Mouse (Mus musculus): Measurements from ENCODE around the gene Slc25a39. TPM values are rescaled to one million over a fixed set of nuclear protein-coding genes. Genes with fewer than 3 reads are reported as not detected.

Gene Slc25a39
- polyA plus RNA-seq, 1 experiment from 2014 or later: 144 TPM

DNA sequence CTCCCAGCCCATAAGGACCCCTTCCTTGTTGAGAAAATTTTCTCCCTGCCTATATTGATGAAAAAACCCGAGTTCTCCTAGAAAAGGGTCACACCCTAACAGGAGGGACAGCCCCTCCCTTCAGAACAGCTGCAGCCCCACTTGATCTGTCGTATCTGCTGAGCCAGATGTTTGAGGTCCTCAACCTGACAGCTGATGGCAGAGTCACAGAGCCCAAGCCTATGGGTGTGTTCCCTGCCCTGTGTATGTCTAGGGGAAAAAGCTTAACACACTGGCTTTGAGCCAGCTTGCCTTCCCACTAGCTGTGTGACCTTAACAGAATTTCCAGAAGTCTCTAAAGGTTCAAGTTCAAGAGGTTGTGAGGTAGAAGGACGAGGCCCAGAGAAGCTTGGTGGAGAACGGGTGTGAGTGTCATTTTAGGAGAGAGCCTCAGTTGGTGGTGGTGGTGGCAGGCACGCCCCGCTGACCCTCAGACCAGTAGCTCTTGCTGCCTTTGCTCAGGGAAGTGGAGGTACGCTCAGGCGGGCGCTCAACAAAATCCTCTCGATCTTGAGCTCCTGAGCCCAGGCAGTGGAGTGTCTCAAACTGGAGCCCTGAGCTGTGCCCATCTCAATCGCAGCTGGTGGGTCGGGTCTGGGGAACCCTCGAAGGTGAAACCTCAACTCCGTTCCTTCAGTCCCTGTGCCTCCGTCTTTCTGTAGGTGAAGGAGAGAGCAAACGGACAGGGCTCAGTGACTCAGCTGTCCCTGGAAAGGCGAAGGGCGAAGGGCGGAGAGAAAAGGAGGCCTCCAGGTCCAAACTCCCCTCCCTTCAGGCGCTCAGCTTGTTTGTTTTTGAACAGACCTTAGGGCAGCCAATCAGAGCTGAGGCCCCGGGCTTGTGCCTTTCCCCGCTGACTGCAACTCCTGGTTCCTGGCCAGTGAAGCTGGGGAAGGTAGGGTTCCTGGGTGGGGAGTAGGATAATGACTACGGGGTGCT lies 32.3 kb downstream of the Slc25a39 start:
- Histone ChIP-seq H3K27ac (replicated peaks; ENCODE audit: low read depth, low read length) (no peak overlapping the region), H3K36me3 (ENCODE audit: control insufficient read depth, insufficient read depth, low read length) (no peaks in the 10 kb centered on the region), H3K4me3 (replicated peaks; ENCODE audit: low read depth, low read length) (no peak overlapping the region), H3K4me2 (ENCODE audit: low read length) (peak overlapping the region; percentile 41), H3K4me1 (ENCODE audit: control insufficient read depth, insufficient read depth, low read length) (peaks cover 12% of the 10 kb centered on the region; the same call in 1 of the 2 replicates), H3K9me3 (ENCODE audit: control insufficient read depth, low read length) (no peaks in the 10 kb centered on the region), H3K9ac (replicated peaks; ENCODE audit: low read length) (no peak overlapping the region), H3K27me3 (ENCODE audit: control insufficient read depth, insufficient read depth, low read length) (no peaks in the 10 kb centered on the region)
- WGBS: 5% methylated on average over 23 of the region's 23 CpGs
- DNase-seq (peak; percentile 40), ATAC-seq (ENCODE audit: low FRiP score, low TSS enrichment) (no peak)

DNA sequence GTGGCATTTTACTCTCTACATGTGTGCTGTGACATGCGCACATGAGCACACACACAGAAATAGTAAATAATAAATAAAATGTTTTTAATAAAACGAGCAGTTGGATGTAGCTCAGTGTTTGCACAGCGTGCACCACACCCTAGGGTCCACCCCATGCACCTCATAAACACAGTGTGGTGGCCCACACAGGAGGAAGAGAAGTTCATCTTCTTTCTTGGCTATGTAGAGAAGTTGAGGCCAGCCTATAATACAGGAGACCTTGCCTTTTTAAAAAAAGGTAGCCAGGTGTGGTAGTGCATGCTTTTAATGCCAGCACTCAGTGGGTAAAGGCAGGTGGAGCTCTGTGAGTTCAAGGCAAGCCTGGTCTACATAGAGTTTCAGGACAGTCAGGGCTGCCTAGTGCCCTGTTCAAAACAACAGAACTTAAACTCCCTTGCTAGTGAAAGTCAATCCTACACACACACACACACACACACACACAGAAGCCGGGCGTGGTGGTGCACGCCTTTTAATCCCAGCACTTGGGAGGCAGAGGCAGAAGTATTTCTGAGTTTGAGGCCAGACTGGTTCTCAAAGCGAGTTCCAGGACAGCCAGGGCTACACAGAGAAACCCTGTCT lies 33.5 kb downstream of the Slc25a39 start:
- Histone ChIP-seq H3K27me3 (ENCODE audit: control insufficient read depth, insufficient read depth, low read length) (no peaks in the 10 kb centered on the region), H3K4me2 (ENCODE audit: low read length) (no peak overlapping the region), H3K36me3 (ENCODE audit: control insufficient read depth, insufficient read depth, low read length) (no peaks in the 10 kb centered on the region), H3K27ac (replicated peaks; ENCODE audit: low read depth, low read length) (no peak overlapping the region), H3K4me1 (ENCODE audit: control insufficient read depth, insufficient read depth, low read length) (peaks cover 12% of the 10 kb centered on the region; the same call in 1 of the 2 replicates), H3K9ac (replicated peaks; ENCODE audit: low read length) (no peak overlapping the region), H3K4me3 (replicated peaks; ENCODE audit: low read depth, low read length) (no peak overlapping the region), H3K9me3 (ENCODE audit: control insufficient read depth, low read length) (no peaks in the 10 kb centered on the region)
- WGBS: 79% methylated on average over 7 of the region's 7 CpGs
- ATAC-seq (ENCODE audit: low FRiP score, low TSS enrichment): no peak
- no peak for DNase-seq

DNA sequence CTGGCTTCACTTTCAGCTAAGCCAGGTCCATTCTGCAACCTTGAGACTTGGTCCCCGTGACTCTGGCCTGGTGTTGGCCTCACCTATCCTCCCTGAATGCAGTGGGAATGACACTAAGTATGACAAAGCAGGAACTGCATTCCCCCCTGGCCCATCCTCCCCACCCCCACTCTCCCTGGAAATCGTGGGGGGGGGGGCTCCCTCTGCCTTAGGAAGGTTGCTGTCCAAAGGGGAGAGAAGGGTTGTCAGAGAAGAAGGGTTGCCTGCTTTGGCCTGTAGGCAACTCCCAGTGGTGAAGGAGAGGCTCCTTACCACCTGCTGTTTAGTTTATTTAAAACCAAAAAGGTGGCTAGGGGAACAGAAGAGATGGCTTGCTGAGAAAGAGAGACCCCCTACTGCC lies 34.1 kb downstream of the Slc25a39 start:
- Histone ChIP-seq H3K9ac (replicated peaks; ENCODE audit: low read length) (no peak overlapping the region), H3K4me1 (ENCODE audit: control insufficient read depth, insufficient read depth, low read length) (peaks cover 12% of the 10 kb centered on the region; the same call in 1 of the 2 replicates), H3K27ac (replicated peaks; ENCODE audit: low read depth, low read length) (no peak overlapping the region), H3K9me3 (ENCODE audit: control insufficient read depth, low read length) (no peaks in the 10 kb centered on the region), H3K27me3 (ENCODE audit: control insufficient read depth, insufficient read depth, low read length) (no peaks in the 10 kb centered on the region), H3K36me3 (ENCODE audit: control insufficient read depth, insufficient read depth, low read length) (no peaks in the 10 kb centered on the region), H3K4me3 (replicated peaks; ENCODE audit: low read depth, low read length) (no peak overlapping the region), H3K4me2 (ENCODE audit: low read length) (no peak overlapping the region)
- DNase-seq (no peak), ATAC-seq (ENCODE audit: low FRiP score, low TSS enrichment) (no peak)
- 20% methylated on average over 2 of the region's 2 CpGs for WGBS

DNA sequence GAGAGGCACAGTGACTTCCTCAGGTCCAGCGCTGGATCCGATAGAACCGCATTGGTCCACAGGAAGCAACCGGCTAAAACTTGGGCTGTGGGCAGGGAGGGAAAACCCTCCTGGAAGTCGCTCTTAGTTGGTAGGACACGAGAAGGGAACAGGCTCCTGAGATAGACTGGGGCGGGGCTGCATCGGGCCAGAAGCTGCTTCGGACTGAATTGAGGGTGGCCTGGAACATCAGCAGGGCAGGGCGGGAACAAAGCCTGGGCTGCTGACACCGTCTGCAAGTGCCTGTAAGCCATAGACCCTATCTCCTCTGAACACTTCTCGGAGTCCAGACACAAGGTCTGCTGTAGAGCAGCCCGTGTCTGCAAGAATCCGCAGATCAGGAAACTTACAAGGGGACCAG lies 34.8 kb downstream of the Slc25a39 start:
- 35% methylated on average over 14 of the region's 14 CpGs for WGBS
- no peaks in the 10 kb centered on the region for H3K27me3 ChIP-seq (ENCODE audit: control insufficient read depth, insufficient read depth, low read length)
- no peak for ATAC-seq (ENCODE audit: low FRiP score, low TSS enrichment)

DNA sequence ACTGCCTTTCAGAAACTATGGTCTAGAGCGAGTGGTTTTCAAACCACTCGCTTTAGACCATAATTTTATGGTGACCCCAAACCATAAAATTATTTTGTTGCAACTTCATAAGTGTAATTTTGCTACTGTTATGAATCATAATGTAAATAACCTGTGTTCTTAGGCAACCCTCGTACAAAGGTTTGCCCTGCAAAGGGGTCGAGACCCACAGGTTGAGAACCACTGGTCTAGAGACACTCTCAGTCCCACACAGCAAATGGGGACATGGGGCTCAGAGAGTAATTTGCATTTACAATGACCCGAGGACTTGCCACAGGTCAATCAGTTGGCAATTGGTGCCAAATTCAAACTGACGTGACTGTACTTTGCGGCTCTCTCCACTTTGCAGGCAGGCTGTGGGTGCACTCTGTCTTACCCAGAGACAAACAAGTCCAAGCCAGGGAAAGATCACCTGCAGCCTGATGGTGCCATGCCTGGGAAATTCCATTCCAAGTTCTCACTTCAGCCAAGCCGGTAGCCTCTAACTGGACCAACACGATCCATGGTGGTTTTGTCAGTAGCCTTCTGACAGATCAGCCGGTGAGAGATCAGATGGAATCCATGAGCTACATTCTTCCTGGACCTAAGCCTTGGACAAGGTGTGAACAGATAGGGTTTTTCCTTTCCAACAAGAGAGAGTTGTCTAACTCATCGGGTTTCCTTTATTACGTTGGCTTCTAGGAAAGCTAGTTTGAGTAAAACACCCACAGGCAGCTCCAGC lies 35.6 kb downstream of the Slc25a39 start:
- H3K36me3 ChIP-seq (ENCODE audit: control insufficient read depth, insufficient read depth, low read length): no peaks in the 10 kb centered on the region
- H3K27me3 ChIP-seq (ENCODE audit: control insufficient read depth, insufficient read depth, low read length): no peaks in the 10 kb centered on the region
- WGBS: 91% methylated on average over 12 of the region's 12 CpGs
- peaks cover 12% of the 10 kb centered on the region; the same call in 1 of the 2 replicates for H3K4me1 ChIP-seq (ENCODE audit: control insufficient read depth, insufficient read depth, low read length)
- H3K27ac ChIP-seq (replicated peaks; ENCODE audit: low read depth, low read length): no peak overlapping the region
- no peak for ATAC-seq (ENCODE audit: low FRiP score, low TSS enrichment)
- no peak overlapping the region for H3K9ac ChIP-seq (replicated peaks; ENCODE audit: low read length)
- no peak overlapping the region for H3K4me3 ChIP-seq (replicated peaks; ENCODE audit: low read depth, low read length)
- H3K9me3 ChIP-seq (ENCODE audit: control insufficient read depth, low read length): no peaks in the 10 kb centered on the region
- no peak overlapping the region for H3K4me2 ChIP-seq (ENCODE audit: low read length)
- DNase-seq: no peak

More for the DNA sequence above, 34.8 kb downstream of the Slc25a39 start:
- H3K9me3 ChIP-seq (ENCODE audit: control insufficient read depth, low read length): no peaks in the 10 kb centered on the region
- peaks cover 12% of the 10 kb centered on the region; the same call in 1 of the 2 replicates for H3K4me1 ChIP-seq (ENCODE audit: control insufficient read depth, insufficient read depth, low read length)
- no peak overlapping the region for H3K4me2 ChIP-seq (ENCODE audit: low read length)
- H3K27ac ChIP-seq (replicated peaks; ENCODE audit: low read depth, low read length): no peak overlapping the region
- no peaks in the 10 kb centered on the region for H3K36me3 ChIP-seq (ENCODE audit: control insufficient read depth, insufficient read depth, low read length)
- no peak overlapping the region for H3K4me3 ChIP-seq (replicated peaks; ENCODE audit: low read depth, low read length)
- H3K9ac ChIP-seq (replicated peaks; ENCODE audit: low read length): no peak overlapping the region
- no peak for DNase-seq

DNA sequence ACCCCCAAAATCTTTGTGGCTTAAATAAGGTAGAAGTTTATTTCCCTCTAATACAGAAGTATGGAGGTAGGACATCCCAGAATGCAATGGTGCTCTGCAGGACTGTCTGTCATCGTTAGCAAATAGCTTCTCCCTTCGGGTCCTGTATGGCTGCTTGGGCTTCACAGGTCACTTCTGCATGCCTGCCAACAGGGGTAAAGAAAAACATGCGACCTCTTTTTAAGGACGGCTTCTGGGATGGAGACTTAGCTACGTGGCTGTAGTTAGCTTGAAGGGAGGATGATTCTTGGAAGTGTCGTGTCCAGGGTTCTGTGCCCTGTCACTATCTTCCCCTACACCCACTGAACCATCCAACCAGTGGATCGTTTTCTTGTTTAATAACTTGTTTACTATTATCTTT lies 37.5 kb downstream of the Slc25a39 start:
- no peaks in the 10 kb centered on the region for H3K4me1 ChIP-seq (ENCODE audit: control insufficient read depth, insufficient read depth, low read length)
- H3K36me3 ChIP-seq (ENCODE audit: control insufficient read depth, insufficient read depth, low read length): no peaks in the 10 kb centered on the region
- no peaks in the 10 kb centered on the region for H3K9me3 ChIP-seq (ENCODE audit: control insufficient read depth, low read length)
- H3K4me3 ChIP-seq (replicated peaks; ENCODE audit: low read depth, low read length): no peak overlapping the region
- WGBS: 61% methylated on average over 7 of the region's 7 CpGs
- ATAC-seq (ENCODE audit: low FRiP score, low TSS enrichment): no peak
- no peak for DNase-seq
- H3K4me2 ChIP-seq (ENCODE audit: low read length): no peak overlapping the region
- no peaks in the 10 kb centered on the region for H3K27me3 ChIP-seq (ENCODE audit: control insufficient read depth, insufficient read depth, low read length)
- H3K27ac ChIP-seq (replicated peaks; ENCODE audit: low read depth, low read length): no peak overlapping the region
- no peak overlapping the region for H3K9ac ChIP-seq (replicated peaks; ENCODE audit: low read length)

DNA sequence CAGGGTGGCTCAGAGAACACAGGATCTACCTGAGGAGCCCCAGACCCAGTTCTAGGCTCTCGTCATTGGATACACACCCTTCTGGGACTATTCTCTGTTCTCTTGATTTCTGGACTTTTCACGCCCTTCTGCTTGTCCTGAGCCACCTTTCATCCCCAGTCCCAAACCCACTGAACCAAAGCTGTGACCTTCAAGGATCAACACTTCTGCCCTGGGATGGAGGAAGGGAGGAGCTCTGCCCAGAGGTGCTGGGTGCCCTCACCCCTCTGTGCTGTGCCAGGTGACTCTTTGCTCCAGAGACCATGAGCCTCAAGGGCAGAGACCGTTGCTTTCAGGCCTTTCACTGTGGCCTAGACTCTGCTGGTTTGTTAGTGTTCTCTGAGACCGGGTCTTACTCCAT lies 38.5 kb downstream of the Slc25a39 start:
- H3K27ac ChIP-seq (replicated peaks; ENCODE audit: low read depth, low read length): no peak overlapping the region
- WGBS: 69% methylated on average over 4 of the region's 4 CpGs

DNA sequence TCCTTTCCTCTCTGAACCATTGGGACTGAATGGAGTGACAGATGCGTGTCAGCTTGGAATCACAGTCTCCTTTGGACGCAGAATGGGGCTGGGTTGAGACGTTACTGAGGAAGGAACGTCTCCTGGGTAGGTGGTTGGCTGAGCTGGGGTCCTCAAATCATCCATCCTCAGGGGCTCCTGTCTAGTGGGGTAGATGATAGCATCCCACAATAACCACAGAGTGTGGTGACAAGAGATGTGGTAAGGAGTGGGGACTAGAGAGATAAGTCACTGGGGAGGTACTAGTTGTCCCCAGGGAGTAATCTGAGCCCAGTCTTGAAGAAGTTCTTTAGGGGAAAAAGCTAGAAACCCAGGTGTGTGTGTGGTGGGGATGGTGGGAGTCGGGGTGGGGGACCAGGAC lies 39.4 kb downstream of the Slc25a39 start:
- no peak overlapping the region for H3K9ac ChIP-seq (replicated peaks; ENCODE audit: low read length)

More for the DNA sequence above, 38.5 kb downstream of the Slc25a39 start:
- H3K9me3 ChIP-seq (ENCODE audit: control insufficient read depth, low read length): no peaks in the 10 kb centered on the region
- no peak overlapping the region for H3K9ac ChIP-seq (replicated peaks; ENCODE audit: low read length)
- no peak overlapping the region for H3K4me3 ChIP-seq (replicated peaks; ENCODE audit: low read depth, low read length)
- ATAC-seq (ENCODE audit: low FRiP score, low TSS enrichment): no peak
- no peaks in the 10 kb centered on the region for H3K27me3 ChIP-seq (ENCODE audit: control insufficient read depth, insufficient read depth, low read length)
- no peak overlapping the region for H3K4me2 ChIP-seq (ENCODE audit: low read length)
- DNase-seq: no peak
- H3K4me1 ChIP-seq (ENCODE audit: control insufficient read depth, insufficient read depth, low read length): no peaks in the 10 kb centered on the region
- no peaks in the 10 kb centered on the region for H3K36me3 ChIP-seq (ENCODE audit: control insufficient read depth, insufficient read depth, low read length)

More for the DNA sequence above, 39.4 kb downstream of the Slc25a39 start:
- Histone ChIP-seq H3K9me3 (ENCODE audit: control insufficient read depth, low read length) (no peaks in the 10 kb centered on the region), H3K4me2 (ENCODE audit: low read length) (no peak overlapping the region), H3K4me1 (ENCODE audit: control insufficient read depth, insufficient read depth, low read length) (no peaks in the 10 kb centered on the region), H3K27me3 (ENCODE audit: control insufficient read depth, insufficient read depth, low read length) (no peaks in the 10 kb centered on the region), H3K27ac (replicated peaks; ENCODE audit: low read depth, low read length) (no peak overlapping the region), H3K4me3 (replicated peaks; ENCODE audit: low read depth, low read length) (no peak overlapping the region), H3K36me3 (ENCODE audit: control insufficient read depth, insufficient read depth, low read length) (no peaks in the 10 kb centered on the region)
- 85% methylated on average over 5 of the region's 5 CpGs for WGBS
- no peak for ATAC-seq (ENCODE audit: low FRiP score, low TSS enrichment)
- DNase-seq: no peak
